Mouse (Mus musculus) embryo, embryonic 11.5 days (tissue): ENCODE measurements around the gene Ccdc62.

Experiments used
- DNase-seq: peaks from one replicate; pipeline ENCODE4 v3.0.0-alpha.2; 2012; ENCODE audit warnings: low read depth, low spot score

Ccdc62 gene

DNA sequence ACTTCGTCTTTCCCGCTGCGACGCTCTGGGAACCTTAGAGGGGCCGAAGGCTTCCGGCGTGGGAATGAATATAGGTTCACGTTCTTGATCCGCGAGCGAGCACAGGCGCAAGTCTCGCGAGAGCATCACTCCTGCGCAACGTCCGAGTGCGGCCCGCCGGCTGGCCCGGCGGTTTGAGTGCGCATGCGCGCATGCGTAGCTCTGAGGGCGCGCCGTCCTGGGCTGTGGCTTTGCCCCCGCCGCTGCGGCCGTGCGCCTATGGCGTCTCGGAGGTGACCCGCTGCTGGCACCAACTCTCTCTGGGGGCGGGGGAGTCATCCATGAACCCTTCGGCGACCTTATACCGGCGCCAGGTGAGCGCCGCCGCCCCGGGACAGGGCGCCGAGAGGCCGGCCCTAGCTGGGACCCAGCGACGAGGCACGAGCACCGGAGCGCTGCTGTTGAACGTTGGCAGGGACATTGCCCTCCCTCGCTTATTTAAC is at the start of gene Ccdc62:
Gene Ccdc62 (plus strand): TSS at position 172 of the 482 bp plus-strand sequence.
- peak; percentile 96 for DNase-seq

DNA sequence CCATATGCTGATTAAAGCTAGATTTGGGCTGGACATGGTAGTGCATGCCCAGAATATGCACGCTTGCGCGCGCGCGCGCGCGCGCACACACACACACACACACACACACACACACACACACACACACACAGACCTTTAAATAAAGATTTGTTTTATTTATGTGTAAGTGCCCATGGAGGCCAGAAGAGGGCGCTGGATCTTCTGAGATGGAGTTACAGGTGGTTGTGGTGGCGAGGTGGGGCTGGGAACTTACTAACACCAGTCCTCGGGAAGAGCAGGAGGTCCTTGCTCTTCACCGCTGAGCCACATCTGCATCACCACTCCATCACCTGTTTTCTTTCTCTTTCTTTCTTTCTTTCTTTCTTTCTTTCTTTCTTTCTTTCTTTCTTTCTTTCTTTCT is 49.7 kb upstream of the Ccdc62 start:
- no peak for DNase-seq

GRCm38 (mm10) chr5:123883891-123884290 is 46.6 kb upstream of the Ccdc62 start:
- no peak for DNase-seq

DNA sequence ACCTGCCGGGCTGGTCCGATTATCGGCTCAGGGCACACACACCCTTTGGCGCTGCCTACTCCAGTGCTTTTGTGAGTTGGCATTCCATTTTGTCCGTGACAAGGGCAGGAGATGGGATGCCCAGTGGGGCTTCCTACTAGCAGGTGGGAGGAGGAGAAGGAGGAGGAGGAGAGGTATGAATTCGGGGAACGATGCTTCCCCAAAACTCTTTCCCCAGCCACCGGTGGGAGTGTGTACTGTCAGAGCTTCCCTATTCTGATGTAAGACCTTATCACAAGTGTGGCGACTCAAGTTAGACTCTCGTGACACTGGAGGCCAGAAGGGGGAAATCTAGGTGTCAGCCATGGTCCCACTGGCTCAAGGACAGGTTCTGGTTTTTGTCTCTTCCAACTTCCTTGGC is 46.1 kb upstream of the Ccdc62 start:
- DNase-seq: no peak

DNA sequence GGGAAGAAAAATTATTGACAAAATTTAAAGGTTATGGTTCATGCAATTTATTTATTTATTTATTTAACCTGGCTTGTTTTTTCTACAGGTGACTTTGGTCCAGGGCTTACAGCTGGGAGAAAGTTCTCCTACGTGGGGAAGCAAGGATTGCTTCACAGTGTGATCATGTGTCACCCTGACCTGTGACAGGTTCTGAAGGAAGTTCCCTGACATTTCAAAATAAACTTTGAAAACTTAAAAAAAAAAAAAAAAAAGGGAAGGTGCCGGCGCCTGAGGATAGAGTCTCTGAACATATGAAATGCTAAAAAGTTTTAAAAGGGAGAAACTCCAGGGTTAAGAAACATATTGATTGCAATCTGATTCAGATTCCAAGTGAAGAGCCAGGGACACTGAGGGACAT is 44.1 kb upstream of the Ccdc62 start:
- DNase-seq: no peak

- DNase-seq: no peak
These were observed 40.2 kb upstream of the Ccdc62 start for GRCm38 (mm10) chr5:123890312-123890711.

DNA sequence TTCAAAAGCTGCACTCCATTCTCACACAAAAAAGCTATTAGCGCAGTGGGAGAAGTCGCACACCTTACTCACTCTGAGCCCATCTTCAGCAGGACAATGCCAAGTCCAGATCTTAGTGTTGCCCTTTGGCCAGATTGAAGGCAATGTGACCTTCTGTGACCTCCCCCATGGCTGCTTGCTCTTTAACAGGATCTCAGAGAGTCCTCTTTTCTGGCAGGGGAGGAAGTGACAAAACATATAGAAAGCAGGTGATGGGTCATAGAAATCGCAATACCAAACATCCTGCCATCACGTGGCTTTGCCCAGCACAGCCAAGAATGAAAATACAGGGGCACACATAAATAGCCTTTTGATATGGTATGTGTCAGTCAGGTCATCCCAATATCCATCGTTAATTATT is 39.5 kb upstream of the Ccdc62 start:
- DNase-seq: no peak

DNA sequence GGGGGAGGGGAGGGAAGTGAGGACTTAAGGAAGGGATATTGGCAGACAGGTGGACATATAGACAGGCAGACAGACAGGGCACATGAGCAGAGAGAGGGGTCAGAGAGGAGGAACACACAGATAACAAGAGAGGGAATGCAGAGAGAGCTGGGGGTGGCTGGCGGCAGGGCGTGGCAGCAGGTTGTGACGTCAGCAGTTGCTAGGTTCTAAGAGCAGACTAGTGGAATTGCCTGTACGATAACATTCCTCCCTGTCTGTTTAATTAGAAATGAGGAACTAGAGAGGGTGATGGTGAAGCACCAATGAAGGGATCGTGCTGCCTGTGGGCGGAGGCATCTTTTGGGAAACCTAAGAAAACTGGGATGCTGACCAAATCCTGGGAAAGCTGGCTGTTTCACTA is 38.8 kb upstream of the Ccdc62 start:
- no peak for DNase-seq

DNA sequence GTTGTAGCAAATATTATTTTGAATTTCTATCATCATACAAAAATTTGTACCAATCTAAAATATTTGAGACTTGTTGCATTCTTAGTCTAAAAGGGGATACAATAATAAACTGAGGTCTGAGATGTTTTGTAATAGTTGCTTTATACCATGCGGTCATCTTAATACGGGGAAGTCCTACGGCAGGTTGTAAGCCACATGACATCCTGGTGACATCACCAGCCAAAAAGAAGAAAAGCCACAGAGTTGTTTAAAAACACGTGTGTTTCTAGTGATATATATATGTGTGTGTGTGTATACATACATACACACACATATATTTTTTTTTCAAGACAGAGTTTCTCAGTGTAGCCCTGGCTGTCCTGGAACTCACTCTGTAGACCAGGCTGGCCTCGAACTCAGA is 37.0 kb upstream of the Ccdc62 start:
- no peak for DNase-seq

DNA sequence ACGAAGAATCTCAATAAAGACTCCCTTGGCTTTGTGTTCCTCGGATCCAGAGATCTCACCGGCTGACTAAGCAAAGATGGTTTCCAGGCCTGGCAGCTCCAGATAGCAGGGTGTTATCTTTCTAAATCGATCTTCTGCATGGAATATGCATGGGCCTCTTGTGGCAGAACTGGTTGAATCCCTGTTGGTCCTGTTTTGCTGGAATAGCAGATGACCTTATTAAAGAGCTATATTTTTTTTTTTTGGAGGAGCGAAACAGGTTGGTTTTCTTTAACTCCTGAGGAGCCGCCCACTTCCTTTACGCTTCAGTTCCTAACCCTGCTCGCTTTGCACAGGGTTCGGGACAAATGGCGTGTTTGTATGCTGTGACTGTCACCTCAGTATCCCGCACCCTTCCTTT is 34.1 kb upstream of the Ccdc62 start:
- no peak for DNase-seq

DNA sequence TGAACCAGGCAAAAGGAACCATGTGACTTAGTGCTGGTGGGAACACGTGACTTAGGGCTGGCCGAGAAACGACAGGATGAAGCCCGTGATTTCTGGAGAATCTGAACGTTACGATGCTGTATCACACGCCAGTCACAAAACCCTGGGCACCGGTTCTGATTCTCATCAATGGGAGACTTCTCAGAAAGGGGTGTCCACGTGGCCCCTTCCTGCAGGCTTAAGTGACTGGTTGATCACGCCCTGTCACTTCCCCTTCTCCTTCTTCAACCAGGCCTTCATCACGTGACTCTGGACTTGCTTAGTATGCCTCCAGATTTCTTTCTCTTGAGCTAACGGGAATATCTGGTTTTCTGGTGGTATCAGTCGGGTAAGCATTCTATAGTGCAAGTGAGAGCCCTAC is 33.1 kb upstream of the Ccdc62 start:
- no peak for DNase-seq

DNA sequence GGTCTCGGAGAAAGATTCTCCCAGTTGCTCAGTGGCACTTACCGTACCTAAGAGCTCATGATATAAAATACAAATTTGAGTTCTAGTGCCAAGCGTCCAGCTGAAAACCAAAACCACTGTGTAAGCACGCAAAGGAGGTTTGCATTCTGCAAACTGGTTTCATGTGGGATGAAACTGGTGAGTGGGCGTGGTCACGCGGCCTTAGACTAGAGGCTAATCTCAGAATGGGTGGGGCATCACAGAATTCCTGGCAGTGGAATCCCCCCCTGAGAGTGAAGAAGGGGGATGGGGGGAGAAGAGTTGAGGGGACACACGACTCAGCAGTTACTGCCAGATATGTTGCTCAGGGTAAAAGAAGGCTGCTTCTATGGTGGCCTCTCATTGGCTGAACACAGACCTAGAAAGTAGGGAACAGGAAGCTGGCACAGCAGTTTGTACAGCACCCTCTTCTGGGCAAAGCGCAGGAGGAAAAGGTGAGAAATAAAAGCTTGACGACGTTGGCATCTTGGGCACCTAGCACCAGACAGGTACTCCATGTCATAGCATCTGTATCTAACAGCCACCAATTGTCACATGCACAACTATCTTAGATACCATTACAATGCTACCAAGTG is 26.3 kb upstream of the Ccdc62 start:
- DNase-seq: no peak

- DNase-seq: no peak
These were observed 24.1 kb upstream of the Ccdc62 start for GRCm38 (mm10) chr5:123906146-123906975.

- DNase-seq: peak; percentile 98
These were observed 23.4 kb upstream of the Ccdc62 start, which contains the start of gene Denr for GRCm38 (mm10) chr5:123906976-123907630. Gene Denr, plus strand, starts transcription at chr5:123907175.

DNA sequence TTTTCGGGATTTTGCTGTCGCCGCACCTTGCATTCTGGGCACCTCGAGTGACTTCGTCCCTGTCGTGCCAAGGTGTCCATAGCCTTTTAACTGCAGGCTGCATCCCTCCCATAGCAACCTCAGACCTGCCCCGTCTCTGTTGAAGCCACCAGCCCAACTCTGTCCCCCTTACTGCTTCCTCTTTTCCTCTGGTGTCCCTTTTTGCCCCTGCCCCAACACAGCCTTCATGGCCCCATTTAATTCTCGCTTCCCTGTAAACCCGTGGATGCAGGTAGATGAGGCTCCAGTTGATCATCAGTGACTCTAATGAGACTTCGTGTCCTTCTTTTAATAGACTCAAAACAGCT is 22.9 kb upstream of the Ccdc62 start:
- no peak for DNase-seq

DNA sequence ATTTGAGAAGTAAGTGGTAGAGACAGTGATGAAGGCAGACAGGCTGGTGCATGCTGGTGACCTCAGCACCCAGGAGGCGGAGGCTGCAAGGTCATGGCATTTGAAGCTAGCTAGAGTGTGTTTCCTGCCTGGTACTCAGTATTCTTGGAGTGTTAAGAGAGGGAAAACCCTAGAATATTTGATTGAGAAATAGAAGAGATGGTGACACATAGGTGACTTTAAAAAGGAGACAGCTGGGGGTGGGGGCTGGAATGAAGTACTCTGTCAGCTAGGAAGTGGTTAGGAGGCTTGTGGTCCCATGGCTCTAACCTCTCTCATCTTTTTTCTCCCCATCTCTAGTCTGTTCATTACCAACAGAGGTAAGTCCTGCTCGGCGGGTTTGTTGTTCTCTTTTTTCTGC is 15.6 kb upstream of the Ccdc62 start:
- no peak for DNase-seq

DNA sequence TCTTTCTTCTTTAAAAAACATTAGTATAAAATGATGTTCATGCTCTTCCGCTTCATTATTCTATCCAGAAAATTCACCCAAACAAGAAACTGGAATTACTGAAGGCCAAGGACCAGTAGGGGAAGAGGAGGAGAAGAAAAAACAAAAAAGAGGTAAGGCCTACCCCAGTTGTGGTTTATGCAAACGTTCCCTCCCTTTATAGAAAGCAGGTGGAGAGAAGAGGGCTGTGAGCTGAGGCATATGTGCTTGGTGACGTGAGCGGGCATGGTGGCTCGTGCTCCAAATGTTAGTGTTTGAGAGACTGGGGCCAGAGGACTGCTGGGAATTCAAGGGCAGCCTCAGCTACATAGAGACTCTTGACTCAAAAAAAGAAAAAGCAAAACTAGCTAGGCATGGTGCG is 8.4 kb upstream of the Ccdc62 start:
- DNase-seq: no peak

- no peak for DNase-seq
These were observed 3.4 kb upstream of the Ccdc62 start, which contains the start of gene Gm43518 for GRCm38 (mm10) chr5:123927118-123927517. Gene Gm43518, plus strand, starts transcription at chr5:123927418.

- DNase-seq: no peak
These were observed 652 bp downstream of the Ccdc62 start for GRCm38 (mm10) chr5:123931131-123931530.

DNA sequence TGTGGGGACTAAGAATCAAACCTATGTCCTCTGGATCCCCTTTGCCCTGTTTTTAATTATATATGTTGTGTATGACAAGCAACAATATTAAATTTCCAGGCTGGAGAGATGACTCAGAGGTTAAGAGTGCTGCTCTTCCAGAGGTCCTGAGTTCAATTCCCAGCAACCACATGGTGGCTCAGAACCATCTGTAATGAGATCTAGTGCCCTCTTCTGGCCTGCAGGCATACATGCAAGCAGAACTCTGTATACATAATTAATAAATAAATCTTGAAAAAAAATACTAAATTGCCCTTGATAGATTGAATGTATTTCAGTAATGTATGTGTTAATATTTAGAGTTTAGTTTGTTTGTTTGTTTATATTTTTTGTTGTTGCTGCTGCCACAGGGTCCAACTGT is 2.4 kb downstream of the Ccdc62 start:
- DNase-seq: no peak

- no peak for DNase-seq
These were observed 3.1 kb downstream of the Ccdc62 start for GRCm38 (mm10) chr5:123933556-123933955.

DNA sequence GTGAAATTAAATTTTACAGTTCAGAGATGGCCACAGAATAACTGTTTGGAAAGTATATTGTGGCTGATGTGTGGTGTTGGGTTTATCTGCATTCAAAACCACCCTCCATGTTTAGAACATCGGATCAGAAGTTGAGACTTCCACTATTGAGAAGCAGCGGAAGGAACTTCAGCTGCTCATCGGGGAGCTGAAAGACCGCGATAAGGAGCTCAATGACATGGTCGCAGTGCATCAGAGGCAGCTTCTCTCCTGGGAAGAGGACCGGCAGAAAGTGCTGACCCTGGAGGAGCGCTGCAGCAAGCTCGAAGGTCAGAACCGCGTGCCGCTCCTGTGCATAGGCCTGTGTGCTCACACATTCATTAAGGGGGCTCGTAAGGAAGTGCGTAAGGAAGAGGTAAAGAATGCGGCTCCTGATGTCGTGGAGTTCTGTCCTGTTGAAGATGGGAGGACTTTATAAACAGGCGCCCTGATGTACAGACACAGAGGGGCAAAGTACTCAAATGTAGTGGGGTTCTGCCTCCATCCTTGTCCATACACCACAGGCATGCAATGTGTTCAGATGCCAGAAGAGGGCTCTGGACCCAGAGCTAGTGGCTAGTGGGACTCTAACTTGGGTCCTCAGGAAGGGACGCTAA is 3.6 kb downstream of the Ccdc62 start:
- DNase-seq: no peak
